Mouse (Mus musculus): ENCODE data around the gene Opn5. TPM values are rescaled to one million over a fixed set of nuclear protein-coding genes. Genes with fewer than 3 reads are reported as not detected.

Gene Opn5
- not detected for total RNA-seq (2021)
- long read RNA-seq, experiment 1: 0 reads
- long read RNA-seq, experiment 2: 0 reads

DNA sequence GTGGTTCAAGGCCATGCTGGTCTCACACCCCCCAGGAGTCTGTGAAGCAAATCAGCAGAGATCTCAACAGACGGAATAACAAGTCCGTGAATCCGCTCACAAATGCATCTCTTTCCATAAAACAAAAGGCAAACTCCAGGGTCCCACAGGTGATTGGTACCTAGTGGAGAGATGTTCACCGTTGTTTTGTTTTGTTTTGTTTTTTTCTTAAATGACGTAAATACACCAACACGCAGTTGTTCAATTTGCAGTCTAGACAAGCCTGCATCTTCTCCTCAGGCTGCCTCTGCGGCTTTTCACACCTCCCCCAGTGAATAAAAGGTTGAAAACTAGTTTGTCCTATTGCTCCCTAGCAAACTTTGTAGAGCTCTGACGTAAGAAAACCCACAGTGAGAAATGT lies at the start of gene Opn5:
Opn5 (minus strand) TSS at position 101 of the 400 bp plus-strand sequence.
- intact Hi-C loops (cut with DNase I): no loop called here
- DNase-seq: no peak

DNA sequence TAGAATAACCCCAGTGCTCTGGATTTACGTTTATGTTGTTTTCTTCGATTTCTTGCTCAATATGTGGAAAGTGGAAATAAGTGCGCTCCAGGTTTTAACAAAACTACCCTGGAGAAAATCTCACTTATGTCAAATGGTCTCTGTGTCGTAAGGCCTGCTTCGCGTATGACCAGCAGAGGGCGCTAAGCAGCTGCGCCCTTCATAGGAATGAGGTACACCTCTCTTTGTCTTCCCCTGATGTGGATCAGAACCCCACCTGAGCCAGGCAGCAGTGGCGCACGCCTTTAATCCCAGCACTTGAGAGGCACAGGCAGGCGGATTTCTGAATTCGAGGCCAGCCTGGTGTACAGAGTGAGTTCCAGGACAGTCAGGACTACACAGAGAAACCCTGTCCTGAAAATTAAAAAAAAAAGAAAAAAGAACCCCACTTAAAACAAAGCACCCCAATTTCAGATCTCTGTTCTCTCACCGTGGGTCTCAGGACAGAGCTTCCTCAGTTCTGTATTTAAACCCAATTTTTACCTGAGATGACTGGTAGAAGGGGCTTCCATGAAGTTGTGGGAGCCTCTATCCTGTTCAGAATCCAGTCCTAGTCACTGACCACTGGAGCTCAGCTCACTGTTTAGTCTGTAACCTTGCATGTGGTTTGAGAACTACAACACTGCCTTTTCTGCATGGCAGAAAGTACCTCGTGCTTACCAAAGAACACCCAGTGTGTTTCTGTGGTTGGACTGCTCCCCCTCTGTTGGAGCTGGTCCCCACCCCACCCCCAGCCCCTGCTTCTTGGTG lies 47.6 kb upstream of the Opn5 start:
- peak in 1 of 2 experiments; percentile 17 for DNase-seq
- intact Hi-C loops (cut with DNase I): no loop called here

DNA sequence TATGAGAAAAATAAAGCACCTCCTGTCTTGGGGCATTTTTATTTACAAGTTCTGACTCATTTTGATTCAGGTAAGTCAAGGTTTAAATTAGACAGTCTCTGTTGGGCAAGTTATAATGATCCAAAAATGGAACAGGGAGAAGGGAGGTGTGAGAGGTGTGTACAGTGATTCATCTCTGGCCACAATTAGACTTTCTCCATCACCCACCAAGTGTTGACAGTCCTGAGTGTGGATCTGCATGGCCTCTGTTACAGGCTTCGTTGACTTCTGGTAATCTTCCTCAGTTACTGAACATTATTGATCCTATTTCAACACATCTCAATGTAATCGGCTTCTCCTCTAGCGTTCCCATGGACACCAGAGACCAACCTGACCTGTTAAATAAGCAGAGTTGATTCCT lies 32.2 kb upstream of the Opn5 start:
- intact Hi-C loops (cut with DNase I): no loop called here
- no peak for DNase-seq

DNA sequence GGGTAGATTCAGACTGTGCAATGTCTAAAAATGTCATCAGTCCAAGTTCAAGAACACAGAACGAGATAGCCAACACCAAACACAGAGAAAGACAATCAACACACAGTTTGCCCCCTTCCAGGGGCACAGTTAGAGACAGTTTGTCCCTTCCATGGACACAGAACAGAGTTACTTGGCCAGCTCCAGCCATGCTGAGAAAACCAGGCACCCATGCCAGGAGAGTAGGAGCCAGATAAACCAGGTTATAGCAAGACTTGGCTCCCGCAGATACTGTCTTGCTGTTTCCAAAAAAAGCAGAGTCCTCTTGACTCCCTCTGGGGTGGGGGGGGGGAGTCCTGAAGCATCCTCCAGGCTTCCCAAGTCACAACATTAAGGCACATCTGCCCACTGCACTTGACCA lies 19.0 kb upstream of the Opn5 start:
- intact Hi-C loops (cut with DNase I): no loop called here
- DNase-seq: no peak

DNA sequence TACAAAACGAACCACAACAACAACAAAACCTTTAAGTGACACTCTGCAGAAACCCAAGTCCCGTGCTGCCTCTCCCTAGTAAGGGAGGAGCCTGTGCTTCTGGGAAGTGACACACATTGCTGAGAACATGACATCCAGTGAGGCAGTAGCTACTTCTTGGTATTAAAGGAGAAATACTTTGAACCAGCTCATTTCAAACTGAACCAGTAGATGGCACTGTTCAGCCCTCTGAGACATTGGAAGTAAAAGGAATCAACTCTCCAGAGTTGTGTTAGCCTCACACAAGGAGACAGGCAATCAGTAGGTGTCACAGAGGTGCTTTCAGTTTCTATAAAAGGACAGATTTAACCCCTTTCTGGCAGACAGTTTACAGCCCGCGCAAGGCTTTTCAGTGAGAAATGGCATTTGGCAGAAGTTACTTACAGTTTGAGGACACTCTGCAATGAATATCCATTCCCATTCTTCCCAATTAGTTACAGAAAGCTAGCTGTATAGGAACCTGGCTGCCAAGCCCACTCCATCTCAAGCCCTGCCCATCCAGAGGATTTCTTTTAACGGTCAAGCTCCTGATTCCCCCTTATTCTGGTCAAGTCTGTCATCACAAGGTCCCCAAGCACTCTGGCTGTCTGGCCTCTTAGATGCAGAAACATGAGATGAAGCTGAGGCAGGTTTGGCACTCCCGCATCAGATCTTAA lies 2.0 kb upstream of the Opn5 start:
- intact Hi-C loops (cut with DNase I): no loop called here
- DNase-seq: no peak

DNA sequence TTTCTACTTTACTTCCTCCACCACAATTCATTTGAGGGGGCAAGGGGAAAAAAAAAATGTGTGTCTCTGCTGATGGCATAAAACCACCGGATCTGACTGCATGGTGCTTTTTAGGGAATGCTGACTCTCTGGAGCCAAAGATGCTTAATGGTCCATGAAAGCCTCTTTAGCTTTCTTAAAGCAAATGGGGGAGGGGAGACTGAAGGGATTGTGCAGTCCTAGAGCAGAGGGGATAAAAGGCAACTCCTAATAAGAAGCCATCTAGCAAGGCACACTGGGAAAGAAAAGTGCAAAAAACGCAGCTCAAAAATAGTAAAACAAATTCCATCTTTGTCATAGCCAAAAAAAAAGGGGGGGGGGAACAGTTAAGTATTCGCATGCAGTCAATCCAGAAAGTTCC lies 2.9 kb downstream of the Opn5 start:
- intact Hi-C loops (cut with DNase I): loop anchor here (10.0 kb wide), 1 partner anchor 1633 kb away; no protein-coding TSS in a partner anchor

DNA sequence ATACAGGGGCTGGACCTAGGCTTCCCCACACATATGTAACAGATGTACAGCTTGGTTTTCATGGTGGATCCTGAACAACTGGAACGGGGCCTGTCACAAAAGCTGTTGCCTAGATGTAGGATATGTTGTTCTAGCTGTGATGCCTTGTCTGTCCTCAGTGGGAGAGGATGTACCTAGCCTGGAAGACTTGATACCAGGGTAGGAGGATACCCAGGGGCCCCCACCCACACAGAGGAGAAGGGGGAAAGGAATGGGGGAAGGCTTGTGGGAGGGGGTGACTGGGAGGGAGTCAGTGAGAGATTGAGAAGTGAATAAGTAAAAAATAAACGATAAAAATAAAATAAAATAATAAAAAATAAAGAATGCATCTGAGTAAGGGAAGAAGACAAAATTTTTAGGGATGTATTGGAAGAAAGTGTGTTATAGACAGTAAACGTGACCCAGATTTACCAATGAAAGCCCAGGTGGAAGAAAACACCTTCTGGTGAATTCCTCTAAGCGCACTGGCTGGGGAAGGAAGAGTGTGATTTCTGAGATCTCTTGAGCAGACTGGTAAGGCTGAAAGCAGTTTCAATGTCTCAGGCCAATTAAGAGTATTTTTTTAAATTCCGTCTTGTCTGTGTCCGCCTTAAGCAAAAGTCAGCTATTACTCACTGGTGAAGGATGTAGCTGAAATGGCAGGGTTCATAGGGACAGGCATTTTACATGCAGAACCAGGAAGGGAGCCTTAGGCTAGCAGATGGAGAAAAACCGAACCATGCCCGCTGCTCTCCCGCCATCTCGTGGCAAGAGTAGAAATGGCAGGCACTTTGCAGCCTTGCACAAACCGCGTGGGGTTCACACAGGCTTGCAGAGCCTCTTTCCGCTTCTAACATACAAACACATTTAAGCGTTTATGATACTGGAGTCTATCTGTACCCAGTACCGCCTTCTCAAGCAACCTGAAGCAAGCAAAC lies 8.1 kb downstream of the Opn5 start:
- intact Hi-C loops (cut with DNase I): loop anchor here (10.0 kb wide), 1 partner anchor 1628 kb away; no protein-coding TSS in a partner anchor

More for the DNA sequence above, 2.9 kb downstream of the Opn5 start:
- DNase-seq: no peak

DNA sequence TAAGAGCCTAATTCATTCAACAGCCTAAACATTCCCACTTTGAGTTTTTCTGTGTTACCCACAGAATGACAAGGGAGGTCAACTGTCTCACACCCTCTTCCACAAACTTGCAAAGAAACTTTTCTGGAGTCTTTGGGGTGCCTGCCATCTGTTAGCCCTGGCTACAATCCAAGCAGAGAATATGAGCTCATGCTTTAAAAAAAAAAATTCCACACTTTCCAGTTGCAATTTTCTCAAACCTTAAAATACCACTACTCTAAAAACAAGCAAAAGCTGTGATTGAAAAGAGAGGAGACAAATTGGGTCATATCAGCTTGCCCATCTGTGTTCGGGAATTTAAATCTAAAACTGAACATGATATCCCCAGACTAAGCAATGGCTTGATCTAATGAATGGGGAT lies 24.7 kb downstream of the Opn5 start:
- DNase-seq: no peak
- intact Hi-C loops (cut with DNase I): no loop called here

More for the DNA sequence above, 8.1 kb downstream of the Opn5 start:
- DNase-seq: peak; percentile 37 to 44

DNA sequence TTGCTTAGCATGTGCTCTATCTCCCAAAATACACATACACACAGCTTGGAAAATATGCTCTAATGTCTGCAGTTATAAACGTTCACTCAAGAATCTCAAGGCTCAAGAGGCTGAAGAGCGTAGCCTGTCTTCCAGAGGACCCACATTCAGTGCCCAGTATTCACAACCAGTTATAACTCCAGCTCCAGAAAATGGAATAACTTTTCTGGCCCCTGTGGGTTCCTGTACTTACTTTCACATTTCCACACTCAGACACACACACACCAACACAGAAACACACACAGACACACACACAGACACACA lies 28.2 kb downstream of the Opn5 start:
- DNase-seq: no peak
- intact Hi-C loops (cut with DNase I): no loop called here

DNA sequence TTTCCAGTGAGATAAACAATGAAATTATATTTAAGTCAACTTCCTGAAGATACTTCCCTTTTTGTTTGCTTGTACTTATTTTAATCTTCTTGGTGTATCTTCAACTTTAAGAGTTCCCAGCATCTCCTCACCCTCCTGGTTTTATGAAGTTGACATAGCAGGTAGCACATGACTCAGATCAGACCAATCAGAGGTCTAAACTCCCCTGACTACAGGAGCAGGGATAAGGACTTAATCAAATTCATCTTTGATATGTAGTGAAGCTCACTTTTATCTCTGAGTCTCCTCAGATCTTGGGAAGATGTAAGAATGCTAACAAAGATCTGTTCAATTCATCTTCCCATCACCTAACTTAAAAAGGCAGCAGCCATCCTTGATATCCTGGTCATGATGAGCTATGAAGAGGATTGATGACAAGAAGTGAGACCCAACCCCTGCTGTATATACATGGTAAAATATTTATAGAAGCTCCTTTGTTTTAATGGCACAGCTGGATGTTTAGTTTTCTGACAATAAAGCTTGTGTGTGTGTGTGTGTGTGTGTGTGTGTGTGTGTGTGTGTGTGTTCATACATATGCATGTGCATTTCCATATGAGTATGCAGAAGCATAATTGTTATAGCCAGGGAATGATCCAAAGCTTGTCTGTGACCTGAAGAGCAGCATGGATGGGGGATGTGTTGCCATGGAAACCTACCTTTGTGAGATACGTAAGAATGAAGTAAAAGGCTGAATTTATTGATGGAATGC lies 28.7 kb downstream of the Opn5 start:
- no peak for DNase-seq
- intact Hi-C loops (cut with DNase I): no loop called here

DNA sequence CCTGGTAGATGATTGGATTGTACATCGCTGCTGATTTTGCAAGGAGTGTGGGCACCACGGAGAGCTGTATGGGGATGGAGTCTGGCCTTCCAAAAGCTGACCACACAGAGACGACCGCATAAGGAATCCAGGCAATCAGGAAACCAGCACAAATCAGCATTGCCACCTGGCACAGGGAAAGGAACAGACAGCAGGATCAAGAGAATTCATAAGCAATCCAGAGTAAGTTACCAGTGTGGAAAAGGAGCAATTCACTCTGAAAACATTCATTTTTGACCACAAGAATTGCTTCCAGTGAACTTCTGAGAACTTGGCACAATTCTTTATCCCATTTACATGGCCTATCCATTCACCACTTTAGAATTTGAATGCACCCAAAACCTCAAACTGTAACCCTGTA lies 30.6 kb downstream of the Opn5 start:
- DNase-seq: no peak
- intact Hi-C loops (cut with DNase I): no loop called here

DNA sequence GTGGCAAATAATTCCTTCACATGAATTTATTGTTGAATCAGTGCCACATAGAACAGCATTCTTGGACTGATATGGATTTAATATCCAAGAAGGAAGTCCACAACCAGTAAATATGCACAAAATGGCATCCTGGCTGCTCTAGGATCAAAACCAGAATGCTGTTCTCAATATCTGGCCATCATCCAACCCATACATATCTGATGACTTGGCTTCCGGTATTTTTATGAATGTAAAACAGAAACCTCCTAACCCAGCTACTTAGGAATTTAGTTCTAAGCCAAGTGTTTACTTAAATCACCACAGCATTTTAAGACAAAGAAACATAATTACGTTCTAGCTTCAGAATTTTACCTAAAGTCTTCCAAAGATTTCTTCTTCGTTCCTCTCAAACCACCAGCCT lies 31.0 kb downstream of the Opn5 start:
- intact Hi-C loops (cut with DNase I): no loop called here
- DNase-seq: no peak

DNA sequence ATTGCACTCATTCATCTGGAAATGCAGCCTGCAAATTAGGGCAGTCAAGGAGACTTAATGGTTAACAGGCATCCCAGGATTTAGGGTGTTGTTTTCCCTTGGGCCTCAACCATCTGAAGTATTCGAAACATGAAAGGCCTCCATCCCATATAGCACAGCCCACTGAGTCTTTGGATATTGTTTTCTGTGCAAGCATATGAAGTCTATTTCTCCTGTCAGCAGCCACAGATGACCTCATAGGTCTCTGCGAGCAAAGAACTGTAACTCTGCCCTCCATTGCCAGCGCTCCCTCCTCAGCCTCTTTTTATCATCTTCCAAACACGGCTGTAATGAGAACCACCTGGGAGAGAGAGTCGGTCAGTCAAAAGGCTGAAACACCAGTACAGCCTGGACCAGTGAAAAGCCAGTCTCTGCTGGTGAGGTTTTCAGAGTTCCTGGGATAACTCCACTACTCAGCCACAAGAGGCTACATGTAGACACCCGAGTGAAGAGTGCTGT lies 34.5 kb downstream of the Opn5 start:
- no peak for DNase-seq
- intact Hi-C loops (cut with DNase I): no loop called here

DNA sequence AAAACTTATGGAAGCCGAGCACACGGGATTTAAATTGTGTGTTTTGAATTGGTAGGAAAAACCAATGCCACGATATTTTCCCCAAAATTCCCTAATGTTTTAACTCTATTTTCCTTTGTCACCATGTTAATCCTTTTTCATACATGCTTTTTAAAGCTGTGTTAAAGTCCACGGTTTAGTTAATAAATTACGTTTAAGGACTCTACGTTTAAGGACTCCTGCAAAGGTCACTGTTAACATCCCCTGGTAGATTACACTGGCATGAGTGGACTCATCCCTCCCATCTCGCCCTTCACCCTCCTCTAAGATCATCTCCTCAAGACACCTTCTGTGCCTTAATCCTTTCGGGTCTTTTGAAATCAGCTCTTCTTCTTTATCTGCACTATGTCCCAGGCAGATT lies 37.4 kb downstream of the Opn5 start:
- intact Hi-C loops (cut with DNase I): no loop called here
- no peak for DNase-seq

DNA sequence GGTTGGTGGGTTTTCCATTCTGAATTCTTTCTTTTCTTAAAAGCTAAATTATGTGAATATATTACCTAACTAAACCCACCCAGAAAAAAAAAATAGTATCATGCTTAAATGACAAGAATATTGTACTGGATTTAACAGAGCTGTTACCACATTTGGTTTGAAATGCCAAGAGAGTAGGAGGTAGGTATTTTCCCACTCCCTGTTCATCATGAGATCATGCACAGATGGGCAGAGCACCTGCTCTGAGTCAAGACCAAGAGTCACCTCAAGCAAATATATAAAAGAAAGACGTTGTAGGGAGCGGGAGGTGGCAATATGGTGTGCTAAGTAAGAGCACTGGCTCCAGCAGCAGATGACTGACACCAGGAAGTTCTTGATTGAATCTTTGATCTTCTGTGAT lies 61.6 kb downstream of the Opn5 start:
- intact Hi-C loops (cut with DNase I): no loop called here

DNA sequence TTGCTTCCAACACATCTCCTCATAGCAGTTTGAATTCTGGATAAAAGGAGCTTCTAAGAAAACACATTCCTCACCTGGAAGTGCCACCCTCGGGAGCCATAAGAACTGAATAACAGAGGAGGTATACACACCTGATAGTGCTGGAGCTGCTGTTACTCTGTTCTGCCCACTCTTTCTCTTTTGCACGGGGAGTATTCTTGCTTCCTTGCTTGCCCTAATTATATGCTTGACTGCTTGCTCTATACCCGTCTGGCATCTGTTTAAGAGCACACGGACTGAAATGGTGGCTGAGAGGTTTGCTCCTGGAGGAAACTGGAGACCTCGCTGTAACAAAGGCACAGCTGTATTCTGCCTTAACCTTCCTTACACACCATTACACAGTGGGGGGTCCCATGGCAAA lies 81.0 kb downstream of the Opn5 start:
- DNase-seq: no peak
- intact Hi-C loops (cut with DNase I): no loop called here

More for the DNA sequence above, 61.6 kb downstream of the Opn5 start:
- no peak for DNase-seq

DNA sequence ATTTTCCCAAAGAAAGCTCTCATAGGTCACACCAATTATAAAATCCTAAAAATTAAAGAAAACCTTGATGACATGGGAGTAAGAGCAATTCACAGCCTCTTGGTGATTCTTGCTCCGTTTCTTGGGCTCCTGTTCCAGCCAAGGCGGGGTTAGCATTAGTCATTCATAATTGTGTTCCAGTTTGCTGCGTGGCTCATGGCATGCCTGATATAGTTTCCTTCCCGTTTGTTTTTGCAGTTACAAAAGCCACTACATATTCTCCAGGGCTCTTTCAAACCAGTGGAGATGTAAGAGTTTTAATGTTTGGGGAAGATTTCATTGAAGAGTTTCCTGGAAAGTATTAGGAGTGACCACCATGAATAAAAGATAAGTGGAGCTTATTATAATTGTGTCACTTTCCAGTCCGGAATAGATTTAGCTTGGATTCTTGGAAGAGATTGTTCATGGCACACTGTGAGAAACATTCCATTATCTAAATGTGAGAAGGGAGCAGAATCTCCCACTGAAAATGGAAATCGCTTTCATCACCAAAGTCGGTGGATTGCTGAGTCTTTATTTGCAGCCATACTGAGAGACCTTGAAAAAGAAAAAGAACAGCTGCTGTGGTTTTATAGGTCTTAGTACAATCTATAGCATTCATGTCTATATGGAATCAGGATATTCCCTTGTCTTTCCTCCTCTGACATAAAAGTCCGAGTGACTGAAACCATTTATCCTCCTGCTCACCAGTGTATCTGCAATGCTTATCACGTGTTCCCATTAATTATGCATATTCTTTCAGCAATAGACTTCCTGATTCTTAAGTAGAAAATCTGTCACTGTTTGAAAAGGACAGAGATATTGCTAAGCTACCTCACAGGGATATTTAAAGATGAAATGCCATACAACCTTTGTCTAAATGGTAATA lies 101.6 kb downstream of the Opn5 start:
- DNase-seq: no peak
- intact Hi-C loops (cut with DNase I): no loop called here

Data from gastrocnemius, postnatal 36 days (tissue).